Mouse (Mus musculus) midbrain, postnatal 0 days (tissue): Measurements from ENCODE around the gene Clstn2. TPM values are rescaled to one million over a fixed set of nuclear protein-coding genes. Genes with fewer than 3 reads are reported as not detected.

Experiments used
- ATAC-seq: fragments of 200-750 bp; cut with Nextera tagmentation; 2 replicates; pipeline ENCODE4 v1.8.0; 2017; ENCODE audit warnings: moderate number of reproducible peaks, mild to moderate bottlenecking, moderate TSS enrichment, moderate library complexity; ENCODE audit not compliant: low FRiP score
- DNase-seq: peaks from one replicate; pipeline ENCODE4 v3.0.0-alpha.2; 2015; ENCODE audit warnings: low spot score
- H3K27ac ChIP-seq: fragments of 300-500 bp; sonication (generic); 2 replicates; pipeline ENCODE4 v1.5.1; 2014; ENCODE audit warnings: low read depth, mild to moderate bottlenecking, low read length, mixed read lengths
- H3K27me3 ChIP-seq: fragments of 300-500 bp; sonication (generic); 2 replicates; pipeline ENCODE4 v1.6.1; 2014; ENCODE audit warnings: low read length, control low read depth, mixed read lengths; ENCODE audit not compliant: insufficient read depth
- H3K36me3 ChIP-seq: fragments of 300-500 bp; sonication (generic); 2 replicates; pipeline ENCODE4 v1.6.1; 2014; ENCODE audit warnings: low read length, control low read depth, mixed read lengths; ENCODE audit not compliant: insufficient read depth
- H3K4me1 ChIP-seq: fragments of 300-500 bp; sonication (generic); 2 replicates; pipeline ENCODE4 v1.6.1; 2014; ENCODE audit warnings: mild to moderate bottlenecking, control low read depth, antibody characterized with exemption, low read length, mixed read lengths; ENCODE audit not compliant: insufficient read depth
- H3K4me2 ChIP-seq: fragments of 300-500 bp; sonication (generic); 2 replicates; pipeline ENCODE4 v1.6.1; 2014; ENCODE audit warnings: low read depth, mild to moderate bottlenecking, low read length, mixed read lengths; ENCODE audit not compliant: poor library complexity, severe bottlenecking
- H3K4me3 ChIP-seq: fragments of 300-500 bp; sonication (generic); 2 replicates; pipeline ENCODE4 v1.5.1; 2014; ENCODE audit warnings: low read depth, mild to moderate bottlenecking, low read length, moderate library complexity
- H3K9ac ChIP-seq: fragments of 300-500 bp; sonication (generic); replicated peaks from 2 replicates; pipeline ENCODE4 v1.6.1; 2014; ENCODE audit warnings: mild to moderate bottlenecking, low read length, moderate library complexity, mixed read lengths; ENCODE audit not compliant: poor library complexity, severe bottlenecking
- H3K9me3 ChIP-seq: fragments of 300-500 bp; sonication (generic); 2 replicates; pipeline ENCODE4 v1.6.1; 2016; ENCODE audit warnings: low read length, control low read depth
- CTCF ChIP-seq: IDR thresholded peaks from 2 replicates; pipeline ENCODE4 v1.5.1; 2016; ENCODE audit warnings: antibody characterized with exemption, mild to moderate bottlenecking
- WGBS: fragments of 180-500 bp; shearing (Covaris S2); extraction: QIAGEN DNeasy Blood & Tissue Kit; methylation state at CpG from one replicate; pipeline ENCODE4 v1.1.7; 2014; 5-methylcytosine and 5-hydroxymethylcytosine counted together
- polyA plus RNA-seq: library from polyadenylated mRNA; unstranded; fragments of >200 nt; fragmentation: Nextera tagmentation; extraction: Ambion mirVana; gene quantifications from 2 replicates; pipeline ENCODE4 v1.2.1, GENCODE M21; 2015
- total RNA-seq: library from RNA; depleted of rRNA; stranded (reverse); fragments of >200 nt; gene quantifications from 2 replicates; pipeline ENCODE4 v1.2.3, GENCODE M21; 2014

Clstn2 gene
- total and polyA plus RNA-seq, 2 experiments from 2014 or later: 9.2 to 45.7 TPM

- Histone ChIP-seq H3K4me3 (no peak overlapping the region), H3K4me2 (no peak overlapping the region), H3K4me1 (no peaks in the 10 kb centered on the region), H3K9me3 (no peaks in the 10 kb centered on the region), H3K27ac (no peak overlapping the region), H3K36me3 (no peaks in the 10 kb centered on the region), H3K27me3 (no peaks in the 10 kb centered on the region), H3K9ac (no peak overlapping the region)
- DNase-seq (peak; percentile 92), ATAC-seq (peak; percentile 23; the same call in 1 of the 2 replicates)
- 76% methylated on average over 5 of the region's 5 CpGs for WGBS
- no peak for TF ChIP-seq CTCF
Observed at GRCm38 (mm10) chr9:97602476-97602875, 430.5 kb downstream of the Clstn2 start.

- Histone ChIP-seq H3K36me3 (no peaks in the 10 kb centered on the region), H3K27ac (no peak overlapping the region), H3K9me3 (no peaks in the 10 kb centered on the region), H3K4me1 (no peaks in the 10 kb centered on the region), H3K27me3 (no peaks in the 10 kb centered on the region), H3K4me3 (no peak overlapping the region), H3K4me2 (no peak overlapping the region), H3K9ac (no peak overlapping the region)
- ATAC-seq (no peak), DNase-seq (no peak)
- 93% methylated on average over 3 of the region's 3 CpGs for WGBS
- TF ChIP-seq CTCF: no peak
Observed at GRCm38 (mm10) chr9:97599006-97599405, 434.0 kb downstream of the Clstn2 start.

- Histone ChIP-seq H3K4me2 (no peak overlapping the region), H3K9ac (no peak overlapping the region), H3K9me3 (no peaks in the 10 kb centered on the region), H3K27ac (no peak overlapping the region), H3K27me3 (no peaks in the 10 kb centered on the region), H3K4me3 (no peak overlapping the region), H3K36me3 (no peaks in the 10 kb centered on the region), H3K4me1 (no peaks in the 10 kb centered on the region)
- DNase-seq (no peak), ATAC-seq (no peak)
- no peak for TF ChIP-seq CTCF
- WGBS: 80% methylated on average over 4 of the region's 4 CpGs
Observed at GRCm38 (mm10) chr9:97590712-97591111, 442.3 kb downstream of the Clstn2 start.

GRCm38 (mm10) chr9:97570881-97571280 lies 462.1 kb downstream of the Clstn2 start:
- no peaks in the 10 kb centered on the region for H3K4me1 ChIP-seq
- H3K36me3 ChIP-seq: no peaks in the 10 kb centered on the region
- no peak overlapping the region for H3K4me3 ChIP-seq
- TF ChIP-seq CTCF: no peak
- no peaks in the 10 kb centered on the region for H3K9me3 ChIP-seq
- H3K4me2 ChIP-seq: no peak overlapping the region
- 68% methylated on average over 7 of the region's 7 CpGs for WGBS
- no peak overlapping the region for H3K9ac ChIP-seq
- DNase-seq (peak; percentile 17), ATAC-seq (no peak)
- no peak overlapping the region for H3K27ac ChIP-seq
- H3K27me3 ChIP-seq: no peaks in the 10 kb centered on the region

GRCm38 (mm10) chr9:97563121-97563520 lies 469.9 kb downstream of the Clstn2 start:
- no peak for ATAC-seq
- 92% methylated on average over 6 of the region's 6 CpGs for WGBS
- DNase-seq: no peak
- no peak overlapping the region for H3K9ac ChIP-seq
- TF ChIP-seq CTCF: no peak
- no peaks in the 10 kb centered on the region for H3K27me3 ChIP-seq
- no peak overlapping the region for H3K4me2 ChIP-seq
- no peaks in the 10 kb centered on the region for H3K4me1 ChIP-seq
- no peaks in the 10 kb centered on the region for H3K9me3 ChIP-seq
- no peak overlapping the region for H3K27ac ChIP-seq
- no peak overlapping the region for H3K4me3 ChIP-seq
- no peaks in the 10 kb centered on the region for H3K36me3 ChIP-seq

GRCm38 (mm10) chr9:97544359-97544758 lies 488.6 kb downstream of the Clstn2 start:
- TF ChIP-seq CTCF: no peak
- H3K4me2 ChIP-seq: no peak overlapping the region
- ATAC-seq (no peak), DNase-seq (no peak)
- WGBS: 91% methylated on average over 4 of the region's 4 CpGs
- H3K4me1 ChIP-seq: peaks cover 4% of the 10 kb centered on the region; the same call in 1 of the 2 replicates
- H3K9ac ChIP-seq: no peak overlapping the region
- no peaks in the 10 kb centered on the region for H3K36me3 ChIP-seq
- H3K27me3 ChIP-seq: no peaks in the 10 kb centered on the region
- no peak overlapping the region for H3K27ac ChIP-seq
- H3K4me3 ChIP-seq: no peak overlapping the region
- H3K9me3 ChIP-seq: no peaks in the 10 kb centered on the region
